Mouse (Mus musculus): ENCODE results near the gene Tmem135.

GRCm38 (mm10) chr7:89370086-89370485 lies 33.9 kb downstream of the Tmem135 start:
- TF ChIP-seq CTCF (conservative IDR thresholded peaks at IDR 0.05; ENCODE audit: insufficient read depth, insufficient read length, low read depth, low read length) (no peak), POLR2A (IDR thresholded peaks at IDR 0.05; ENCODE audit: low read depth, low read length) (no peak)
